Mouse (Mus musculus) forebrain, embryonic 15.5 days (tissue): ENCODE results near the gene Aox1. TPM values are rescaled to one million over a fixed set of nuclear protein-coding genes. Genes with fewer than 3 reads are reported as not detected.

Experiments
- polyA plus RNA-seq: library from polyadenylated mRNA; unstranded; fragments of >200 nt; fragmentation: Nextera tagmentation; extraction: Ambion mirVana; gene quantifications from 2 replicates; pipeline ENCODE4 v1.2.1, GENCODE M21; 2015

Aox1 gene
- polyA plus RNA-seq, 1 experiment from 2014 or later: 0.24 TPM

Other genes with a start within 250 kb of the Aox1 start
- gene Sgo2a, start 34.0 kb upstream of the Aox1 start, polyA plus RNA-seq: 9.5 and 10.1 TPM in 2 replicates
- gene Kctd18, start 11.0 kb upstream of the Aox1 start, polyA plus RNA-seq: 30.0 and 30.7 TPM in 2 replicates
- gene Aox3, start 83.2 kb downstream of the Aox1 start, polyA plus RNA-seq: 0.04 and 0.38 TPM in 2 replicates
- 1.1 and 1.3 TPM in 2 replicates for gene Aox4, start 180.5 kb downstream of the Aox1 start, polyA plus RNA-seq
- gene Aox2, start 248.4 kb downstream of the Aox1 start, polyA plus RNA-seq: not detected in 2 replicates